Mouse (Mus musculus) gastrocnemius, postnatal 36 days (tissue): ENCODE data around the gene Synpo2. TPM values are rescaled to one million over a fixed set of nuclear protein-coding genes. Genes with fewer than 3 reads are reported as not detected.

Experiments used
- DNase-seq, 2 experiments: peaks; one replicate each; pipeline ENCODE4 v3.0.0; 2022
- intact Hi-C: fragments of 180-260 bp; cut with DNase I; formaldehyde crosslinking; loops from one replicate; pipeline ENCODE4 v1.15.1; 2025
- total RNA-seq, 2 experiments: library from RNA; stranded (reverse); gene quantifications; 2 replicates each; pipeline ENCODE4 v1.2.3; 2021

The Synpo2 gene
- total RNA-seq, 2 experiments from 2014 or later = 237 to 262 TPM

GRCm38 (mm10) chr3:123207386-123207785, 28.6 kb downstream of the Synpo2 start:
- DNase-seq = no peak
- intact Hi-C loops = no loop called here

- no peak for DNase-seq
- intact Hi-C loops = no loop called here
These were observed 30.5 kb downstream of the Synpo2 start for GRCm38 (mm10) chr3:123205485-123205884.

- no peak for DNase-seq
- intact Hi-C loops = no loop called here
These were observed 30.9 kb downstream of the Synpo2 start for GRCm38 (mm10) chr3:123205065-123205464.

GRCm38 (mm10) chr3:123204658-123205057, 31.3 kb downstream of the Synpo2 start:
- intact Hi-C loops = no loop called here
- DNase-seq = no peak

- no peak for DNase-seq
- intact Hi-C loops = no loop called here
These were observed 34.2 kb downstream of the Synpo2 start for GRCm38 (mm10) chr3:123201798-123202197.

- intact Hi-C loops = no loop called here
- no peak for DNase-seq
These were observed 42.2 kb downstream of the Synpo2 start for GRCm38 (mm10) chr3:123193740-123194139.

GRCm38 (mm10) chr3:123191602-123192001, 44.3 kb downstream of the Synpo2 start:
- intact Hi-C loops = no loop called here
- DNase-seq = no peak

GRCm38 (mm10) chr3:123190329-123190728, 45.6 kb downstream of the Synpo2 start:
- no peak for DNase-seq
- intact Hi-C loops = no loop called here

GRCm38 (mm10) chr3:123189826-123190225, 46.1 kb downstream of the Synpo2 start:
- intact Hi-C loops = no loop called here
- no peak for DNase-seq

- intact Hi-C loops = no loop called here
- no peak for DNase-seq
These were observed 47.2 kb downstream of the Synpo2 start for GRCm38 (mm10) chr3:123188616-123189230.

GRCm38 (mm10) chr3:123187370-123188124, 48.4 kb downstream of the Synpo2 start:
- intact Hi-C loops = no loop called here
- DNase-seq = no peak

GRCm38 (mm10) chr3:123185238-123185925, 50.6 kb downstream of the Synpo2 start:
- DNase-seq = no peak
- intact Hi-C loops = no loop called here

- DNase-seq = no peak
- intact Hi-C loops = no loop called here
These were observed 51.7 kb downstream of the Synpo2 start for GRCm38 (mm10) chr3:123184281-123184680.

- intact Hi-C loops = no loop called here
- DNase-seq = no peak
These were observed 56.4 kb downstream of the Synpo2 start for GRCm38 (mm10) chr3:123179508-123179907.

- intact Hi-C loops = no loop called here
- no peak for DNase-seq
These were observed 56.9 kb downstream of the Synpo2 start for GRCm38 (mm10) chr3:123179041-123179440.

- no peak for DNase-seq
- intact Hi-C loops = no loop called here
These were observed 57.5 kb downstream of the Synpo2 start for GRCm38 (mm10) chr3:123178420-123178819.

GRCm38 (mm10) chr3:123176366-123177334, 59.3 kb downstream of the Synpo2 start:
- intact Hi-C loops = no loop called here
- no peak for DNase-seq

GRCm38 (mm10) chr3:123175142-123175541, 60.8 kb downstream of the Synpo2 start:
- no peak for DNase-seq
- intact Hi-C loops = no loop called here

- DNase-seq = no peak
- intact Hi-C loops = no loop called here
These were observed 61.6 kb downstream of the Synpo2 start for GRCm38 (mm10) chr3:123174379-123174697.

- intact Hi-C loops = no loop called here
- no peak for DNase-seq
These were observed 62.2 kb downstream of the Synpo2 start for GRCm38 (mm10) chr3:123173553-123174378.
